Mouse (Mus musculus) thymus, postnatal 25 days (tissue): ENCODE results near the gene Raet1e.
"Not testable (repeated sequence)": the region's sequence is repeated elsewhere in the genome, so short reads cannot be mapped to it uniquely, and the experiment has no call there.

Experiments
- DNase-seq: peaks from one replicate; pipeline ENCODE4 v3.0.0; 2022

Raet1e gene

DNA sequence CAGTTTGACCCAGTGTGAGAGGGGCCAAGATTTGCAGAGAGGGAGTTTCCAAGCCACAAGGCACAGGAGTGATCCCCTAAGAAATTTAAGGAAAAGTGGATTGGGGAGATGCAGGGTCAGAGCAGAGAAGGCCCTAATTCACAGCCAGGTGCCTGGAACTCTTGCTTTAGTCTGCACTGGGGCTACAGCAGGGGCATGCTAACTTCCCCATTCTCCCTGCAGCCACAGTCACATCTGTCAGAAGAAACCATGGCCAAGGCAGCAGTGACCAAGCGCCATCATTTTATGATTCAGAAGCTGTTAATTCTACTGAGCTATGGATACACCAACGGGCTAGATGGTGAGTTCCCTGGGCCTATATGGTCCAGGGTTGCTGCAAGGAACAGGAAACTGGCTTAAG is 204.1 kb downstream of the Raet1e start:
- not testable (repeated sequence) for DNase-seq

DNA sequence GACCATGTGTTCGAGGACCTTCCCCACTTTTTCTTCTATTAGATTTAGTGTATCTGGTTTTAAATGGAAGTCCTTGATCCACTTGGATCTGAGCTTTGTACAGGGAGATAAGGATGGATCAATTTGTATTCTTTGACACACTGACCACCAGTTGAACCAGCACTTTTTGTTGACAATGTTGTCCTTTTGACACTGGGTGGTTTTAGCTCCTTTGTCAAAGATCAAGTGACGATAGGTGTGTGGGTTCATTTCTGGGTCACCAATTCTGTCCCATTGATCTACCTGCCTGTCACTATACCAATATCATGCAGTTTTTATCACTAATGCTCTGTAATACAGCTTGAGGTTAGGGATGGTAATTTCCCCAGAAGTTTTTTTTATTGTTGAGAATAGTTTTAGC is 206.5 kb downstream of the Raet1e start:
- DNase-seq = not testable (repeated sequence)

DNA sequence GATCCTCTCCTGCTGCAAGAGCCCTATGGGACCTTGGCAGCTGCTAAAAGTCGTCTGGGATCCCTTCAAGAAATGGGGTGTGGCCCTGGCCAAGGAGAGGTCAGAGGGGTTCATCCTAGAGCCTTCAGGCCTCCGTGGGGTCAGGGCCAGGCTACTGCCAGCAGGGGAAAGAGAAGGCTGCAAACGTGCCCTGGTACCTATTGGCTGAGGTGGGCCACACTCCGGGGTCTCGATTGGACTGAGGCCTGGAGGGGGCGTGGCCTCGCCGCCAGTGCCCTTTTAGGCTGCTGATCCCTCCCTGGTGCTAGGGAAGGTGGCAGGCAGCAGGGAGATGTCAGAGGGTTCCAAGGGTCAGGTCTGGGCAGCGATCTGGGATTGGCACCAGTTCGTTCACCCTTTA is 222.9 kb downstream of the Raet1e start:
- not testable (repeated sequence) for DNase-seq

DNA sequence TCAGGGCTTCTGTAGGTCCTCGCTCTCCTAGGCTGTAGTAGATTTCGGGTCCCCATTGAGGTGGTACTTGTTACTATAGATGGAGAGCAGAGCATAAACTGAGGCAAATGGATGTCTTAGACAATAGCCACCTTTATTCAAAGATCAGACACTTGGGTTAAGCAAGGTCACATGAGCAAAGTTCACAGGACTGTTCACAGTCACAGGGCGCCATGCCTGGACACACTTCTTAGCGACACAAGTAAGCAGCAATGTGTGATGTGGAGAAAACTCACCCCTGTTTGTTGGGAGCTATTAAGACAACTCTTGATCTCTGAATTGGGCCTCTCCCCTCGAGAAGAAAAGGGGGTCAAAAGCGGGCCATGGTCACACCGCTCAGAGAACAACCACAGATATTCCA is 231.8 kb downstream of the Raet1e start:
- DNase-seq = not testable (repeated sequence)

DNA sequence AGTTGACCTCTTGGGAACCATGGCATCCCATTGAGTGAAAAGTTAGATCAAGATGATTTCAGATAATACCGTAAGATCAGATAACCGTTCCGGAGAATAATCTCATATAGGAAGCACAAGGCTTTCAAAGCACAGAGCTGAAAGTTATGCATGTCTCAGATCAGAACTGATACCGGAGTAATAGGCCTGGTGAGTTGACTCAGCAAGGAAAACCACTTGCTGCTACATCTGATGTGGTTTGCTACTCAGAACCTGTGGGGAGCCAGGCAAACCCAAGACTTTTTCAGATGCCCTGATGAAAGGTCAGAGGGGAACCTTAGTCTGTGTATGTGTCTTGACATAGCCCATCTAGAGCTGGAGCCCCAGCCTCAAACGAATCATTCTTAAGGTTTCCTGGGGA is 233.2 kb downstream of the Raet1e start:
- DNase-seq = not testable (repeated sequence)

DNA sequence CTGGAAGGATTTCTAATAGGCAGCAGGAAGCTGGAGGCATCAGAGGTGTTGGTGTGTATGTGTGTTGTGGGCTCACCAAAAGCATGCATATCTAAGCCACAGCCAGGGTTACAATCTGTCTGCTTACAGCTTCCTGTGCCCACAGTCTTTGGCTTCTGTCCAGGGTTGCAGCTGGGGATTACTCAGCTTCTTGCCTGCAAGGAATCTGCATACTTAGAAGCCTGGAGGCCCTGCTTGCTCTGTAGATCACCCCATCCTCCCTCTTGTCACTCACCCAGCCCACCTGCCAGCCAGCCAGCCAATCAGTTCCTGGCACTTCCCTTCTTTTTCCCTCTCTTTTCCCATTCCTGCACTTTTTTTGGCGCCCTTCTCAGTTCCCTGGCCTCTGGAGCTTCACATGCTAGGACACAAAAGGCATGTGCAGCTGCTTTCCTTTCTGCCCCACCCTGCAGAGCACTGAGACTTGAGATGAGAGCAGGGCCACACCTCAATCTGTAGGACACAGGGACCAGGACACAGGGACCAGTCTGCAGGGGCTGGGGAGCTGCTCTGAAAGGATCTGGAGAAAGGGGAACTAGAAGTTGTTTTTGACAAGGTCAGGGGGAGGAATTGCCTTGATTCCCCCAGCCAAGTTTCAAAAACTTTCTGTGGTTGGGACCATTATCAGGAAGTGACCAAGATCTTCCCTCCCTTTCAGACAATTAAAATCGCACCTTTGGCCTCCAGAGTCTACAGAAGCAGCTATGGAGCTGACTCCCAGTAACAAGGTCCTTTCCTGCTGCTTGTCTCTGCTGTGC is 234.9 kb downstream of the Raet1e start:
- not testable (repeated sequence) for DNase-seq

DNA sequence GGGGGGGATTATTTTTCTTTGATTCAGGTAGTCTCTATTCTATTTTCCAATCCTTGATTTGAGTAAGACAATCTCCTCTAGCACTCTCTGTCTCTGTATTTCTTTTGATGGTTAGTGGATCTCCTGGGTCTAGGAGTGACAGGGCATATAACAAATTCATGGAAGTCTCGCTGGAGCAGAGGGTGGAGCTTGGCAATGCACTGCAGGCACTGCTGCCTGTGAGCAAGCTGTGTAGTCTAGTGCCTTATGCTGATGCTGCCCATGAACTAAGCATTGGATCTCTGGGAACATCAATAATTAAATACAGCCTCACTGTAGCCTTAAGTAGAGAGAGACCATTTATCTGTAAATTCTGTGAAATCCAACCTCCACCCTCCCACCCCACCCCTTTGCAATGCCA is 238.3 kb downstream of the Raet1e start:
- not testable (repeated sequence) for DNase-seq

DNA sequence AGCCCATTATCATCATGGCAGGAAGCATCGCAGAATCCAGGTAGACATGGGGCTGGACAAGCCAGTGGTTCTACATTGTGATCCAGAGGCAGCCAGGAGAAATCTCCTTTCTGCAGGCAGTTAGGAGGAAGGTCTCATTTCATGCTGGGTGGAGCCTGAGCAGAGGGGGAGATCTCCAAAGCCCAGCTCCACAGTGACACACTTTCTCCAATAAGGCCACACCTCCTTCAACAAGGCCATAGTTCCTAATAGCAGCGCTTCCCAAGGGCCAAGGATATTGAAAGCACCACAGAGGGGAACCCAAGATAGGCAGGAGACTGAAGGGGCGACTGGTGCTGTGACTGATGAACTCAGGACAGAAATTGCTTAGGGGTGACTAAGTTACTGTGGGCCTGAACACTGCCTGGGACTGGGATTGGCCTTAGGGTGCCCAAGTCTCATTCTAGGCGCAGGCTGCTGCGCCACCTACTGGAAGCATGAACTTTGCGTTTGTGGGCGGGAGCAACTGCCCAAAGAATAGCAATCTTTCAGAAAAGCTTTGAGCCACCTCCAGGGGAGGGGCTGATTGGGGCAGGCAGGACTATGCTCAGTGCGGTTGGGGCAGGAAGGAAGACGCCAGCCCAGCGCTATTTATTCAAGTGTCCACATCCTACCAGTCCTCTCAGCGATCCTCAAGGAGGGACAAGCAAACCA is 244.0 kb downstream of the Raet1e start:
- DNase-seq = peak; percentile 17

DNA sequence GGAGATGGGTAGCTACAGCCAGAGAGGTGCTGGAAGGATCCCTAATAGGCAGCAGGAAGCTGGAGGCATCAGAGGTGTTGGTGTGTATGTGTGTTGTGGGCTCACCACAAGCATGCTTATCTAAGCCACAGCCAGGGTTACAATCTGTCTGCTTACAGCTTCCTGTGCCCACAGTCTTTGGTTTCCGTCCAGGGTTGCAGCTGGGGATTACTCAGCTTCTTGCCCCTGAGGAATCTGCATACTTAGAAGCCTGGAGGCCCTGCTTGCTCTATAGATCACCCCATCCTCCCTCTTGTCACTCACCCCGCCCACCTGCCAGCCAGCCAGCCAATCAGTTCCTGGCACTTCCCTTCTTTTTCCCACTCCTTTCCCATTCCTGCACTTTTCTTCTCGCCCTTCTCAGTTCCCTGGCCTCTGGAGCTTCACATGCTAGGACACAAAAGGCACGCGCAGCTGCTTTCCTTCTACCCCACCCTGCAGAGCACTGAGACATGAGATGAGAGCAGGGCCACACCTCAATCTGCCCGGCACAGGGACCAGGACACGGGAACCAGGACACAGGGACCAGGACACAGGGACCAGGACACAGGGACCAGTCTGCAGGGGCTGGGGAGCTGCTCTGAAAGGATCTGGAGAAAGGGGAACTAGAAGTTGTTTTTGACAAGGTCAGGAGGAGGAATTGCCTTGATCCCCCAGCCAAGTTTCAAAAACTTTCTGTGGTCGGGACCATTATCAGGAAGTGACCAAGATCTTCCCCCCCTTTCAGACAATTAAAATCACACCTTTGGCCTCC is 255.5 kb downstream of the Raet1e start:
- DNase-seq = peak; percentile 4
